Mouse (Mus musculus) kidney, adult 9 months (tissue): ENCODE measurements around the gene Cyp39a1.

ENCODE experiments used
- DNase-seq: peaks from one replicate; pipeline ENCODE4 v3.0.0; 2022

Cyp39a1 gene

GRCm38 (mm10) chr17:43684086-43684485 is 16.9 kb downstream of the Cyp39a1 start:
- DNase-seq = no peak

- DNase-seq = no peak
Observed at GRCm38 (mm10) chr17:43684638-43685037, 17.4 kb downstream of the Cyp39a1 start.

- no peak for DNase-seq
Observed at GRCm38 (mm10) chr17:43689591-43689990, 22.4 kb downstream of the Cyp39a1 start.

GRCm38 (mm10) chr17:43698997-43699649 is 31.9 kb downstream of the Cyp39a1 start:
- DNase-seq = peak; percentile 71

GRCm38 (mm10) chr17:43701060-43701459 is 33.8 kb downstream of the Cyp39a1 start:
- DNase-seq = peak; percentile 58

GRCm38 (mm10) chr17:43704216-43704930 is 37.1 kb downstream of the Cyp39a1 start:
- no peak for DNase-seq

- DNase-seq = no peak
Observed at GRCm38 (mm10) chr17:43706749-43707148, 39.5 kb downstream of the Cyp39a1 start.

GRCm38 (mm10) chr17:43707254-43707653 is 40.0 kb downstream of the Cyp39a1 start:
- peak; percentile 26 for DNase-seq

GRCm38 (mm10) chr17:43711557-43712352 is 44.5 kb downstream of the Cyp39a1 start:
- no peak for DNase-seq

- DNase-seq = no peak
Observed at GRCm38 (mm10) chr17:43714191-43714590, 47.0 kb downstream of the Cyp39a1 start.

GRCm38 (mm10) chr17:43716601-43717000 is 49.4 kb downstream of the Cyp39a1 start:
- no peak for DNase-seq

- peak; percentile 52 for DNase-seq
Observed at GRCm38 (mm10) chr17:43719401-43719800, 52.2 kb downstream of the Cyp39a1 start.

- no peak for DNase-seq
Observed at GRCm38 (mm10) chr17:43724480-43724879, 57.3 kb downstream of the Cyp39a1 start.

- DNase-seq = no peak
Observed at GRCm38 (mm10) chr17:43731327-43731726, 64.1 kb downstream of the Cyp39a1 start.

GRCm38 (mm10) chr17:43731976-43732375 is 64.8 kb downstream of the Cyp39a1 start:
- no peak for DNase-seq

- no peak for DNase-seq
Observed at GRCm38 (mm10) chr17:43734252-43734651, 67.0 kb downstream of the Cyp39a1 start.

- DNase-seq = peak; percentile 17
Observed at GRCm38 (mm10) chr17:43743933-43744332, 76.7 kb downstream of the Cyp39a1 start.

- peak; percentile 24 for DNase-seq
Observed at GRCm38 (mm10) chr17:43744425-43744824, 77.2 kb downstream of the Cyp39a1 start.

- DNase-seq = no peak
Observed at GRCm38 (mm10) chr17:43751146-43751545, 83.9 kb downstream of the Cyp39a1 start.

GRCm38 (mm10) chr17:43752811-43753210 is 85.6 kb downstream of the Cyp39a1 start:
- DNase-seq = no peak

- peak; percentile 15 for DNase-seq
Observed at GRCm38 (mm10) chr17:43754687-43755086, 87.5 kb downstream of the Cyp39a1 start.

GRCm38 (mm10) chr17:43758607-43759259 is 91.5 kb downstream of the Cyp39a1 start:
- DNase-seq = peak; percentile 57

GRCm38 (mm10) chr17:43784531-43784930 is 117.3 kb downstream of the Cyp39a1 start:
- DNase-seq = peak; percentile 53
